Mouse (Mus musculus): Measurements from ENCODE around the gene Canx. TPM values are rescaled to one million over a fixed set of nuclear protein-coding genes. Genes with fewer than 3 reads are reported as not detected.

The Canx gene
- total RNA-seq, 2 experiments from 2014 or later, result 264 to 684 TPM

GRCm38 (mm10) chr11:50277706-50278105 is 47.8 kb downstream of the Canx start:
- no peak for ATAC-seq (ENCODE audit: poor library complexity, severe bottlenecking)

- ATAC-seq (ENCODE audit: poor library complexity, severe bottlenecking), result no peak
Measured at GRCm38 (mm10) chr11:50277025-50277424, 48.4 kb downstream of the Canx start.

- ATAC-seq (ENCODE audit: poor library complexity, severe bottlenecking), result peak; percentile 95
Measured at GRCm38 (mm10) chr11:50275568-50276151, 49.8 kb downstream of the Canx start.

GRCm38 (mm10) chr11:50275077-50275476 is 50.4 kb downstream of the Canx start:
- ATAC-seq (ENCODE audit: poor library complexity, severe bottlenecking), result peak; percentile 50

- no peak for ATAC-seq (ENCODE audit: poor library complexity, severe bottlenecking)
Measured at GRCm38 (mm10) chr11:50272819-50273218, 52.7 kb downstream of the Canx start.

- no peak for ATAC-seq (ENCODE audit: poor library complexity, severe bottlenecking)
Measured at GRCm38 (mm10) chr11:50269885-50270284, 55.6 kb downstream of the Canx start.

GRCm38 (mm10) chr11:50269163-50269562 is 56.3 kb downstream of the Canx start:
- ATAC-seq (ENCODE audit: poor library complexity, severe bottlenecking), result peak; percentile 38; the same call in 1 of the 2 replicates

GRCm38 (mm10) chr11:50266997-50267396 is 58.5 kb downstream of the Canx start:
- no peak for ATAC-seq (ENCODE audit: poor library complexity, severe bottlenecking)

- no peak for ATAC-seq (ENCODE audit: poor library complexity, severe bottlenecking)
Measured at GRCm38 (mm10) chr11:50265931-50266330, 59.5 kb downstream of the Canx start.

GRCm38 (mm10) chr11:50263198-50263597 is 62.3 kb downstream of the Canx start:
- ATAC-seq (ENCODE audit: poor library complexity, severe bottlenecking), result no peak

- 0 out of 2 replicates have a peak, but pooled peaks have one; percentile 40 for ATAC-seq (ENCODE audit: poor library complexity, severe bottlenecking)
Measured at GRCm38 (mm10) chr11:50262020-50262419, 63.5 kb downstream of the Canx start.

- ATAC-seq (ENCODE audit: poor library complexity, severe bottlenecking), result no peak
Measured at GRCm38 (mm10) chr11:50258310-50258709, 67.2 kb downstream of the Canx start.

GRCm38 (mm10) chr11:50256615-50257014 is 68.9 kb downstream of the Canx start:
- no peak for ATAC-seq (ENCODE audit: poor library complexity, severe bottlenecking)

- no peak for ATAC-seq (ENCODE audit: poor library complexity, severe bottlenecking)
Measured at GRCm38 (mm10) chr11:50254010-50254580, 71.4 kb downstream of the Canx start.

GRCm38 (mm10) chr11:50253393-50253792 is 72.1 kb downstream of the Canx start:
- no peak for ATAC-seq (ENCODE audit: poor library complexity, severe bottlenecking)

GRCm38 (mm10) chr11:50252684-50253265 is 72.7 kb downstream of the Canx start:
- ATAC-seq (ENCODE audit: poor library complexity, severe bottlenecking), result no peak

GRCm38 (mm10) chr11:50252166-50252565 is 73.3 kb downstream of the Canx start:
- no peak for ATAC-seq (ENCODE audit: poor library complexity, severe bottlenecking)

- ATAC-seq (ENCODE audit: poor library complexity, severe bottlenecking), result no peak
Measured at GRCm38 (mm10) chr11:50248473-50249171, 76.9 kb downstream of the Canx start.

- ATAC-seq (ENCODE audit: poor library complexity, severe bottlenecking), result no peak
Measured at GRCm38 (mm10) chr11:50245269-50245668, 80.2 kb downstream of the Canx start.

Data from megakaryocyte, adult 5-6 weeks (primary cell).